Mouse (Mus musculus) large intestine, adult 2 months (tissue): ENCODE data around the gene Rtn1. TPM values are rescaled to one million over a fixed set of nuclear protein-coding genes. Genes with fewer than 3 reads are reported as not detected.
"Not testable (repeated sequence)": the region's sequence is repeated elsewhere in the genome, so short reads cannot be mapped to it uniquely, and the experiment has no call there.

Source experiments
- DNase-seq: peaks from one replicate; pipeline ENCODE4 v3.0.0-alpha.2; 2012; ENCODE audit warnings: low read depth, low spot score
- WGBS: fragments of 180-500 bp; shearing (Covaris S2); methylation state at CpG from one replicate; pipeline ENCODE4 v1.1.7; 2018; 5-methylcytosine and 5-hydroxymethylcytosine counted together
- polyA plus RNA-seq: library from polyadenylated mRNA; depleted of rRNA; stranded (reverse); fragments of >200 nt; gene quantifications from 2 replicates; pipeline ENCODE4 v1.2.3, GENCODE M21; 2012

Rtn1 gene
- polyA plus RNA-seq, 1 experiment = 9.0 TPM

GRCm38 (mm10) chr12:72332488-72333013, 76.3 kb downstream of the Rtn1 start:
- DNase-seq = no peak
- 71% methylated on average over 5 of the region's 5 CpGs for WGBS

GRCm38 (mm10) chr12:72331912-72332487, 76.9 kb downstream of the Rtn1 start:
- WGBS = 80% methylated on average over 7 of the region's 7 CpGs
- DNase-seq = no peak

- no peak for DNase-seq
Measured at GRCm38 (mm10) chr12:72326087-72326486, 82.8 kb downstream of the Rtn1 start.

- DNase-seq = no peak
- WGBS = 51% methylated on average over 5 of the region's 5 CpGs
Measured at GRCm38 (mm10) chr12:72325025-72325424, 83.8 kb downstream of the Rtn1 start.

GRCm38 (mm10) chr12:72324210-72324871, 84.5 kb downstream of the Rtn1 start:
- DNase-seq = no peak
- WGBS = 43% methylated on average over 10 of the region's 10 CpGs

- DNase-seq = no peak
- 35% methylated on average over 4 of the region's 4 CpGs for WGBS
Measured at GRCm38 (mm10) chr12:72323778-72324177, 85.1 kb downstream of the Rtn1 start.

GRCm38 (mm10) chr12:72315732-72316465, 93.0 kb downstream of the Rtn1 start:
- 83% methylated on average over 15 of the region's 15 CpGs for WGBS
- DNase-seq = no peak

- 67% methylated on average over 6 of the region's 6 CpGs for WGBS
- no peak for DNase-seq
Measured at GRCm38 (mm10) chr12:72310818-72311217, 98.0 kb downstream of the Rtn1 start.

- DNase-seq = no peak
- WGBS = 82% methylated on average over 8 of the region's 8 CpGs
Measured at GRCm38 (mm10) chr12:72308506-72308905, 100.3 kb downstream of the Rtn1 start.

- WGBS = 93% methylated on average over 11 of the region's 11 CpGs
Measured at GRCm38 (mm10) chr12:72306281-72306680, 102.6 kb downstream of the Rtn1 start.

GRCm38 (mm10) chr12:72305421-72305820, 103.4 kb downstream of the Rtn1 start:
- WGBS = 63% methylated on average over 5 of the region's 5 CpGs

More at GRCm38 (mm10) chr12:72306281-72306680, 102.6 kb downstream of the Rtn1 start:
- DNase-seq = no peak

GRCm38 (mm10) chr12:72304985-72305384, 103.9 kb downstream of the Rtn1 start:
- 74% methylated on average over 5 of the region's 5 CpGs for whole genome bisulfite sequencing
- DNase-seq = no peak

More at GRCm38 (mm10) chr12:72305421-72305820, 103.4 kb downstream of the Rtn1 start:
- DNase-seq = no peak

GRCm38 (mm10) chr12:72304347-72304688, 104.5 kb downstream of the Rtn1 start:
- DNase-seq = no peak
- 79% methylated on average over 5 of the region's 5 CpGs for WGBS

- 74% methylated on average over 37 of the region's 37 CpGs for WGBS
- no peak for DNase-seq
Measured at GRCm38 (mm10) chr12:72303624-72304346, 105.1 kb downstream of the Rtn1 start.

GRCm38 (mm10) chr12:72301431-72301830, 107.4 kb downstream of the Rtn1 start:
- 72% methylated on average over 8 of the region's 8 CpGs for WGBS

GRCm38 (mm10) chr12:72300971-72301370, 107.9 kb downstream of the Rtn1 start:
- no peak for DNase-seq
- WGBS = 53% methylated on average over 8 of the region's 8 CpGs

More at GRCm38 (mm10) chr12:72301431-72301830, 107.4 kb downstream of the Rtn1 start:
- no peak for DNase-seq

- no peak for DNase-seq
- 69% methylated on average over 7 of the region's 7 CpGs for WGBS
Measured at GRCm38 (mm10) chr12:72298222-72298621, 110.6 kb downstream of the Rtn1 start.

- DNase-seq = no peak
- WGBS = 88% methylated on average over 5 of the region's 5 CpGs
Measured at GRCm38 (mm10) chr12:72296552-72296951, 112.3 kb downstream of the Rtn1 start.

GRCm38 (mm10) chr12:72293185-72293584, 115.7 kb downstream of the Rtn1 start:
- DNase-seq = not testable (repeated sequence)
- 96% methylated on average over 3 of the region's 3 CpGs for WGBS

GRCm38 (mm10) chr12:72292566-72292965, 116.3 kb downstream of the Rtn1 start:
- WGBS = 27% methylated on average over 2 of the region's 2 CpGs
- DNase-seq = no peak
